Mouse (Mus musculus) heart, postnatal 0 days (tissue): ENCODE data around the gene Hoxb5. TPM values are rescaled to one million over a fixed set of nuclear protein-coding genes. Genes with fewer than 3 reads are reported as not detected.
A peak's percentile ranks its signal among the peaks of the same experiment; 100 is the strongest.

Source experiments
- ATAC-seq: fragments of 200-750 bp; cut with Nextera tagmentation; 2 replicates; pipeline ENCODE4 v1.8.0; 2017; ENCODE audit warnings: low read depth, moderate number of reproducible peaks, moderate library complexity; ENCODE audit not compliant: insufficient read depth
- DNase-seq: peaks from one replicate; pipeline ENCODE4 v3.0.0-alpha.2; 2016; ENCODE audit warnings: low spot score
- H3K27ac ChIP-seq: fragments of 300-500 bp; sonication (generic); 2 replicates; pipeline ENCODE4 v1.5.1; 2014; ENCODE audit warnings: low read depth, mild to moderate bottlenecking
- H3K27me3 ChIP-seq: fragments of 300-500 bp; sonication (generic); 2 replicates; pipeline ENCODE4 v1.6.1; 2014; ENCODE audit warnings: low read length, mixed read lengths; ENCODE audit not compliant: control insufficient read depth, insufficient read depth
- H3K36me3 ChIP-seq: fragments of 300-500 bp; sonication (generic); replicated peaks from 2 replicates; pipeline ENCODE4 v1.6.1; 2014; ENCODE audit warnings: low read length, mixed read lengths; ENCODE audit not compliant: control insufficient read depth, insufficient read depth
- H3K4me1 ChIP-seq: fragments of 300-500 bp; sonication (generic); 2 replicates; pipeline ENCODE4 v1.6.1; 2014; ENCODE audit warnings: antibody characterized with exemption; ENCODE audit not compliant: control insufficient read depth, insufficient read depth
- H3K4me2 ChIP-seq: fragments of 300-500 bp; sonication (generic); 2 replicates; pipeline ENCODE4 v1.6.1; 2014; ENCODE audit warnings: low read depth, mild to moderate bottlenecking, low read length, moderate library complexity
- H3K4me3 ChIP-seq: fragments of 300-500 bp; sonication (generic); 2 replicates; pipeline ENCODE4 v1.5.1; 2014; ENCODE audit warnings: low read depth, low read length
- H3K9ac ChIP-seq: fragments of 300-500 bp; sonication (generic); replicated peaks from 2 replicates; pipeline ENCODE4 v1.6.1; 2014; ENCODE audit warnings: low read depth, low read length, mixed read lengths
- H3K9me3 ChIP-seq: fragments of 300-500 bp; sonication (generic); replicated peaks from 2 replicates; pipeline ENCODE4 v1.6.1; 2016; ENCODE audit warnings: low read length; ENCODE audit not compliant: control insufficient read depth
- CTCF ChIP-seq: IDR thresholded peaks from 2 replicates; pipeline ENCODE4 v1.5.1; 2016; ENCODE audit warnings: antibody characterized with exemption, control low read depth, low read depth
- EP300 ChIP-seq: IDR thresholded peaks from 2 replicates; pipeline ENCODE4 v1.6.1; 2016; ENCODE audit warnings: antibody characterized with exemption, low read depth
- WGBS: fragments of 180-500 bp; shearing (Covaris S2); extraction: QIAGEN DNeasy Blood & Tissue Kit; methylation state at CpG from one replicate; pipeline ENCODE4 v1.1.7; 2014; 5-methylcytosine and 5-hydroxymethylcytosine counted together
- polyA plus RNA-seq: library from polyadenylated mRNA; unstranded; fragments of >200 nt; fragmentation: Nextera tagmentation; extraction: Ambion mirVana; gene quantifications from 2 replicates; pipeline ENCODE4 v1.2.1, GENCODE M21; 2015
- total RNA-seq: library from RNA; depleted of rRNA; stranded (reverse); fragments of >200 nt; gene quantifications from 2 replicates; pipeline ENCODE4 v1.2.3, GENCODE M21; 2014; ENCODE audit warnings: low replicate concordance

The Hoxb5 gene
- total and polyA plus RNA-seq, 2 experiments from 2014 or later, result 0.08 to 0.19 TPM

DNA sequence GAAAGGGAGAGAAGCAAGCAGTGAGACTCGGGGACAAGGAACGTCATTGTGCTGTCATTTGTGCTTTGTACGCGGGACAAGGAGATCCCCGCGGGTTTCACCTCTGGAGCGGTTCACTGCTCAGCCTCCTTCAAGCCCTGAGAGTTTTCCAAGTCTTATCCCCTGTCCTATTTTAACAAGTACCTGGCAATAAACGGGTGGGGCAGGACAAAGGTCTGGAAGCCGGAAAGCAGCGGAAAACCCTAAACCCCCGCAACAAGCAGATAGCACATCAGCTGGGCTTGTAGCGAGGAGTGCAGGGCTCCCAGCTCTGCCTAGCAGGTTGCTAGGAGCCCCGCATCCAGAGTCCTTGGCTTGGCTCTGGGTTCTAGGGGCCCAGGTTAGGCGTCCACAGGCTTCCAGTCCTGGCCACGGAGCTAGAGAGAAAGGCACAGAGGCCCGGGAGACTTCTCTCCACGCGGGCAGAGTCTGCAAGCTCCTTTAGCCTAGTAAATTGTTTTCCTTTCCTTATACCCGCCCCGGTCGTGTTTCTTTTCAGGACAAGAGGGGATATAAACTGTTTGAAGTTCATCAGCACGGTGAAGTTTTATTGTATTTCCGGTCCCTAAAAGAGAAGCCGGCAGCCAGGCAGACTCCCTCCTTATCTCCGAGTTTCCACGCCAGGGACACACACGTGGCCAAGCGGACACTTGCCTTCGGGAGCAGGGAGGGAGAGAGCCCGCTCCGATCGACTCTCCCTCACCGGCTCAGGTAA is 39.3 kb upstream of the Hoxb5 start:
- H3K4me3 ChIP-seq, result peak overlapping the region; percentile 2; the same call in 1 of the 2 replicates
- no peak for TF ChIP-seq CTCF
- no peak for TF ChIP-seq EP300
- 3% methylated on average over 33 of the region's 33 CpGs for WGBS

DNA sequence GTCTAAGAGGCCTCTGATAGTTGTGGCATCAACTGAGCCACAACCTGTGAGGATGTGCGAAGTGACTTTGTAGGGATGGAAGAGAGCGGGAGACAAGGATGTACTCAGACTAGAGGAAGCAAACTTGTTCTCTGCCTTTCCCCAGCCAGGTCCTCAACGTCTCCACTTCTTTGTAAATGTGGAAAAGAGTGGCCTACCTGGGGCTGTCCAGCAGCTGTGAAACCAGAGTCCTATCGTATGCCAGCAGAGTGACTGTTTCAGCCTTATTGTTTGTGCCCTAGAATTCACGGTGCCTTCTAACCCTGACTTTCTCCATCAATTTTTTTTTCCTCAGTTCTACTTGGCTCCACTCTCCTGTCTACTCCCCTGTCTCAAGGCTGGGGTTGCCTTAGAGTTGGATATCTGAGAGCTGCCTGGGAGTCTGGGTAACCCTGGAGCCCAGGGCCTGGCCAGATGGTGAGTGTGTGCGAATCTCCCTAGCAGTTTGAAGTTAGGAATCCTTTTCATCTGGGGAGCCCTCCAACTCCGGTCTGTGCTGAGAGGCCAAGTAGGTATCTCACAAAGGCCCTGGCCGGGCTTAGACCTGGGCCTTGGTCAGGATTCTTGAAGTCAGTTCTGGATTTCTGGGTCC is 38.6 kb upstream of the Hoxb5 start:
- WGBS, result 11% methylated on average over 8 of the region's 8 CpGs
- Histone ChIP-seq H3K4me1 (no peaks in the 10 kb centered on the region), H3K4me3 (no peak overlapping the region), H3K27me3 (peaks cover 100% of the 10 kb centered on the region), H3K9me3 (no peaks in the 10 kb centered on the region), H3K9ac (no peak overlapping the region), H3K4me2 (no peak overlapping the region), H3K36me3 (no peaks in the 10 kb centered on the region), H3K27ac (no peak overlapping the region)
- ATAC-seq, result no peak
- DNase-seq, result no peak
- TF ChIP-seq CTCF (no peak), EP300 (no peak)

More for the DNA sequence above, 39.3 kb upstream of the Hoxb5 start:
- no peak for DNase-seq
- H3K27me3 ChIP-seq, result peaks cover 100% of the 10 kb centered on the region
- H3K27ac ChIP-seq, result no peak overlapping the region
- H3K9me3 ChIP-seq, result no peaks in the 10 kb centered on the region
- no peak overlapping the region for H3K4me2 ChIP-seq
- no peak overlapping the region for H3K9ac ChIP-seq
- H3K4me1 ChIP-seq, result no peaks in the 10 kb centered on the region
- H3K36me3 ChIP-seq, result no peaks in the 10 kb centered on the region
- no peak for ATAC-seq

DNA sequence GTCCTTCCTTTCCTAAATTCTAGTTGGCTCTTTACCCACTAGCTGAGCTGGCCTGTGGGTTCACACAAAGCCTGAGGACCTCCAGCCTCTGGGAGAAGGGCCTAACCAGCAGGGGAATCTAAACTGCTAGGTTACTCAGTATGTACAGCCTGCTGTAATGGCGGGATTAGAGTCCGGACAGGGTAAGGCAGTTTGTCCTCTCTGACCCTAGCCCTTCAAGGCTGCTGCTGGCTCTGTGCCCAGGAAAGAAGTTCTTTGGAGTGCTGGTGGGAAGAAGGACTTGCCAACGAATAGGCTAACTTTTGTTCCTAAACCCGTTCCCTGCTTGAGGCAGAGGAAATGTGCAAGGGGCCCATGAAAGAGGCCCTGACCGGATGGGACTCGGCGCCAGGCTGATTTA is 37.2 kb upstream of the Hoxb5 start:
- WGBS, result 2% methylated on average over 7 of the region's 7 CpGs
- H3K4me1 ChIP-seq, result no peaks in the 10 kb centered on the region
- H3K9ac ChIP-seq, result no peak overlapping the region
- TF ChIP-seq EP300, result no peak
- ATAC-seq (no peak), DNase-seq (no peak)
- H3K4me3 ChIP-seq, result no peak overlapping the region
- H3K36me3 ChIP-seq, result no peaks in the 10 kb centered on the region
- no peaks in the 10 kb centered on the region for H3K9me3 ChIP-seq
- H3K27me3 ChIP-seq, result peaks cover 100% of the 10 kb centered on the region
- no peak overlapping the region for H3K27ac ChIP-seq
- no peak overlapping the region for H3K4me2 ChIP-seq

DNA sequence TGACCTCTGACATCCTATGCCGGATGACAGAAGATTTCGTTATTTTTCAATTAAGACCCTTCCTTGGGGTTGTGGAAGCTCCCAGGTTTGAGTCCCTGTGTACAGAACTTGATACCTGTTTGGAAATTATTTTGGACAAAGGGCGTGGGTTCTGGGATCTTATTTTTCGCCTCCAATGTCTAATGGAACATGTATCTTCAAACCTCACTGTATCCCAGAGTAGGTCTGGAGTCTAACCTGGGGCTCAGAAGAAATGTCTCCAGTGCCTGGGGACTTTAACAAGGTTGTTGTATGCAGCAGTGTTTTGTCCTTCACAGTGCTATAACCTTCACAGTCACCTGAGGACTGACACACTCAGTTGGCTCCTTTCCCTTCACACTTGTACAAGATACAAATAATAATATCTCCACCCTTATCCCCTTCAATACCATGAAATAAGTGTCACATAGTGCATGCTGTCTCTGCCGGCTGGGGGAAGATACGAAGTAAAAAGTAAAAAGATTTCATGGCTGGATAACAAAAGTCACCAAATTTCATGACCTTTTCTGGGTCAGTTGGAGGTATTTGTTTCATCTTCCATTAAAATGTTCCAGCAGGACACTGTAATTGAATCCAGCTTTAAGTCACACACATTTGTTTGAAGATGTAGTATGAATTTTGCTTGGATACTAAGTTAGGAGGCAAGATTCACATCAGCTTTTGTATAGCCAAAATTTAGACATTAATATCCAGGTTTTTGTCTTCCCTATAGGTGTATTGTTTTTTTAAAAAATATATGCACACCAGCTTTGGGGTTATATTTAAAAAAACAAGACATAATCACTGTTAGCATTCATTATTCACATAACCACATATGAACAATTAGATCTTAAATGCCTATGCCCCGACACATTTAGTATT is 35.9 kb upstream of the Hoxb5 start:
- Histone ChIP-seq H3K27ac (no peak overlapping the region), H3K4me1 (no peaks in the 10 kb centered on the region), H3K4me2 (no peak overlapping the region), H3K4me3 (no peak overlapping the region), H3K27me3 (peaks cover 100% of the 10 kb centered on the region), H3K9me3 (no peaks in the 10 kb centered on the region), H3K36me3 (no peaks in the 10 kb centered on the region), H3K9ac (no peak overlapping the region)
- WGBS, result 13% methylated on average over 7 of the region's 7 CpGs
- ATAC-seq (no peak), DNase-seq (no peak)
- TF ChIP-seq EP300 (no peak), CTCF (no peak)

DNA sequence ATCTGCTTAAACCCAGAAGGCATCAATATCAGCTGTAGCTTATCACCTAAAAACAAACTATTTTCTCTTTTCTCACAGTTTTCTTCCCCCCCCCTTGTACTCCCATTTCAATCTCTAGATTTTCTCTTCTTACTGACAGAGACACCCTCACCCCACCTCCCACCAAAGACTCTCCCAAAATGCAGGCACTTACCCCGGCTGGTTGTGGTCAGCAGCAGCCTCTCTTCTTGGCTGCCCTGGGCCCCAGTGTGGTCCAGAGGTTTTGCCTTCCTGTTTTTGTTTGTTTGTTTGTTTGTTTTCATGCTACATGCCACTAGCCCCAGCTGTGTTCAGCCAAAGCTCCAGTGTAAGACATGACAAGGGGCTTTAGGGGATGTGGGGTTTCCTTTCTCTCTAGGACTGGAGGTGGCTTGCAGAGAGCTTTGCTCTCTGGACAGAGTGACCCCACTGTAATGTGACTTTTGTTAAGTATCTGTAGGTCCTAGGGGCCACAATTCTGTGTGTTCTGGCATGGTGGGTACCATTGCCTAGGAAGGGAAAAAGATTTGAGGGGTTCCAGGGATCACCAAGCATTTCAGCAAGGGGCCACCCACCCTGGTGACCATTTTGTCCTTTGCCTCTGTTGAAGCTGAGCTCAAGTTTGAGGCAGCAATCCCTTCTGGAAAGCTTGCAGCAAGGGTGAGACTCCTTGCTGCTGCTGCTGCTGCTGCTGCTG is 34.9 kb upstream of the Hoxb5 start:
- DNase-seq (no peak), ATAC-seq (no peak)
- Histone ChIP-seq H3K4me2 (no peak overlapping the region), H3K36me3 (no peaks in the 10 kb centered on the region), H3K27ac (no peak overlapping the region), H3K9ac (no peak overlapping the region), H3K4me1 (no peaks in the 10 kb centered on the region), H3K4me3 (no peak overlapping the region), H3K9me3 (no peaks in the 10 kb centered on the region), H3K27me3 (peaks cover 100% of the 10 kb centered on the region)
- no peak for TF ChIP-seq CTCF
- TF ChIP-seq EP300, result no peak
- 3% methylated on average over 1 of the region's 1 CpGs for WGBS
